In the genomic region with DNA sequence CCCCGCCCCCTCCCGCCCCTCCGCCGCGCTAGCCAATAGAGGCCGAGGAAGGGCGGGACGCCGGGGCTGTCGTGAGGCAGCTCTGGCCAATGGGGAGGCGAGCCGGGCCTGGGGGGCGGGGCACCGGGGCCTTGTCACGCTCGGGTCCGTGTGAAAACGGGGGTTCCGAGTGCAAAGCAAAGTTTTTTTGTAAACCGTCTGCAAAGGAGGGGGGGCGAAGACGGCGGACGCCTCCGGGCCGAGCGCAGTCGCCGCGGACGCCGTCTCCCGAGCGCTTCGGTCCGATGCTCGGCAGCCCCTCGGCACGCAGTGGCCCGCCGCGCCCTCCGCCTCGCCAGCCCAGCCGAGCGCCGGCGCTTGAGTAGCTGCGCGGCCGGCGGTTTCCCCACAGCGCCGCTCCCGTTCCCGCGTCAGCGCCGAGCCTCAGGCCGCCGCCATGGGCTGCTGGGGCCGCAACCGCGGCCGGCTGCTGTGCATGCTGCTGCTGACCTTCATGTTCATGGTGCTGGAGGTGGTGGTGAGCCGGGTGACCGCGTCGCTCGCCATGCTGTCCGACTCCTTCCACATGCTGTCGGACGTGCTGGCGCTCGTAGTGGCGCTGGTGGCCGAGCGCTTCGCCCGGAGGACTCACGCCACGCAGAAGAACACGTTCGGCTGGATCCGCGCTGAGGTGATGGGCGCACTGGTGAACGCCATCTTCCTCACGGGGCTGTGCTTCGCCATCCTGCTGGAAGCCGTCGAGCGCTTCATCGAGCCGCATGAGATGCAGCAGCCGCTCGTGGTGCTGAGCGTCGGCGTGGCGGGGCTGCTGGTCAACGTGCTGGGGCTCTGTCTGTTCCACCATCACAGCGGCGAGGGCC, we compare ENCODE assay signal across 7 mouse cellular contexts. TPM values are rescaled to one million over a fixed set of nuclear protein-coding genes. Genes with fewer than 3 reads are reported as not detected.
DNase-seq lines count a peak whose midpoint lies in the region; ATAC-seq and TF ChIP-seq lines count a peak whose summit lies in the region.

TSS of gene Slc30a1 (plus strand) at position 197 of the 860 bp plus-strand sequence.

- H3K36me3 ChIP-seq in intestine, postnatal 0 days (ENCODE audit: control insufficient read depth, insufficient read depth), result peaks cover 10% of the 10 kb centered on the region
- H3K36me3 ChIP-seq in midbrain, embryonic 12.5 days, result peaks cover 13% of the 10 kb centered on the region
- peaks cover 15% of the 10 kb centered on the region for H3K36me3 ChIP-seq in small intestine, adult 2 months (ENCODE audit: control insufficient read depth, insufficient read depth, low read length)

- peak within 1 kb of the TSS; percentile 75 for H3K4me3 ChIP-seq in intestine, postnatal 0 days (ENCODE audit: low read depth, low read length)
- peak within 1 kb of the TSS; percentile 69 for H3K4me3 ChIP-seq in midbrain, embryonic 12.5 days
- peak within 1 kb of the TSS; percentile 94 for H3K4me3 ChIP-seq in small intestine, adult 2 months (ENCODE audit: low read depth, low read length)

- peak; percentile 97 for ATAC-seq in intestine, postnatal 0 days
- ATAC-seq in midbrain, embryonic 12.5 days (ENCODE audit: low FRiP score, low read depth), result peak; percentile 98

- H3K9ac ChIP-seq in intestine, postnatal 0 days (ENCODE audit: low read depth, low read length), result peak within 1 kb of the TSS; percentile 74
- peak within 1 kb of the TSS; percentile 84 for H3K9ac ChIP-seq in midbrain, embryonic 12.5 days (replicated peaks)

- TF ChIP-seq CTCF in intestine, postnatal 0 days (IDR thresholded peaks at IDR 0.05; ENCODE audit: low read depth), result 0 out of 2 replicates have a peak, but pooled peaks have one; percentile 17
- no peak for TF ChIP-seq CTCF in small intestine, adult 2 months (IDR thresholded peaks at IDR 0.05; ENCODE audit: extremely low read depth, insufficient read length, insufficient replicate concordance, low read depth, low read length)

- WGBS in intestine, postnatal 0 days, result under 1% methylated on average over 103 of the region's 104 CpGs
- WGBS in midbrain, embryonic 12.5 days, result under 1% methylated on average over 94 of the region's 104 CpGs
- WGBS in small intestine, adult 2 months, result under 1% methylated on average over 104 of the region's 104 CpGs

- H3K9me3 ChIP-seq in intestine, postnatal 0 days (ENCODE audit: control insufficient read depth), result no peaks in the 10 kb centered on the region
- H3K9me3 ChIP-seq in midbrain, embryonic 12.5 days, result no peaks in the 10 kb centered on the region

- peak within 1 kb of the TSS; percentile 86 for H3K4me2 ChIP-seq in intestine, postnatal 0 days (replicated peaks; ENCODE audit: low read depth)
- H3K4me2 ChIP-seq in midbrain, embryonic 12.5 days (replicated peaks), result peak within 1 kb of the TSS; percentile 95

- 0 out of 2 replicates have a peak, but pooled peaks cover 3% of the 10 kb centered on the region for H3K4me1 ChIP-seq in intestine, postnatal 0 days (replicated peaks; ENCODE audit: control insufficient read depth, insufficient read depth, low read length)
- peaks cover 45% of the 10 kb centered on the region for H3K4me1 ChIP-seq in midbrain, embryonic 12.5 days
- peaks cover 22% of the 10 kb centered on the region for H3K4me1 ChIP-seq in small intestine, adult 2 months (ENCODE audit: control insufficient read depth, insufficient read depth, insufficient read length, low read length)

- TF ChIP-seq POLR2A in small intestine, adult 2 months (IDR thresholded peaks at IDR 0.05; ENCODE audit: low read depth, low read length), result peak; percentile 93; the same call in 1 of the 2 replicates

- peak within 1 kb of the TSS; percentile 89 for H3K27ac ChIP-seq in intestine, postnatal 0 days (ENCODE audit: low read depth, low read length)
- H3K27ac ChIP-seq in midbrain, embryonic 12.5 days (replicated peaks), result peak within 1 kb of the TSS; percentile 89
- peak within 1 kb of the TSS; percentile 84 for H3K27ac ChIP-seq in small intestine, adult 2 months (ENCODE audit: insufficient read depth, low read depth, low read length)

- no peaks in the 10 kb centered on the region for H3K27me3 ChIP-seq in intestine, postnatal 0 days (replicated peaks; ENCODE audit: control insufficient read depth, insufficient read depth, low read length)
- H3K27me3 ChIP-seq in midbrain, embryonic 12.5 days, result peaks cover 15% of the 10 kb centered on the region; the same call in 1 of the 2 replicates
- H3K27me3 ChIP-seq in small intestine, adult 2 months (ENCODE audit: control insufficient read depth, insufficient read depth, low read length), result no peaks in the 10 kb centered on the region

- DNase-seq in adrenal gland, adult 2 months, result peak; percentile 99
- DNase-seq in embryo, embryonic 11.5 days (ENCODE audit: low read depth, low spot score), result peak; percentile 92
- DNase-seq in gastrocnemius, postnatal 4 days (ENCODE audit: low spot score in 2 of 2), result peak; percentile 99 to 100
- peak; percentile 100 for DNase-seq in left cerebral cortex, postnatal 4 days

- intact Hi-C loops in left cerebral cortex, postnatal 4 days (cut with DNase I), result loop anchor here (5.0 kb wide), 1 partner anchor 70 kb away; no protein-coding TSS in a partner anchor

RNA-seq across cellular contexts. Expression of gene Slc30a1, which starts in this region (rescaled TPM):
- 10 to 100 TPM; 18.4 to 19.3 TPM for total RNA-seq in adrenal gland, adult 2 months (2021)
- polyA plus RNA-seq in adrenal gland, adult 2 months (2012; rRNA removed), result 16.7 and 17.6 TPM in 2 replicates
- 1 to 10 TPM; 7.6 to 9.3 TPM for total RNA-seq in gastrocnemius, postnatal 4 days (2021)
- polyA plus RNA-seq in intestine, postnatal 0 days (2015; fragmentation: Nextera tagmentation; extraction: Ambion mirVana), result 11.6 and 12.8 TPM in 2 replicates
- total RNA-seq in left cerebral cortex, postnatal 4 days (2021), result 10 to 100 TPM; 24.2 to 27.0 TPM
- polyA plus RNA-seq in midbrain, embryonic 12.5 days (2016; fragmentation: Nextera tagmentation; extraction: Ambion mirVana), result 3.6 and 4.2 TPM in 2 replicates
- 15.3 and 16.5 TPM in 2 replicates for polyA plus RNA-seq in small intestine, adult 2 months (2012; rRNA removed)

Comparison
In these comparisons a context has a peak if more than half of its experiments do, and no peak if none do; other contexts are left out.
1. Peak in every context shown above with its lines: DNase-seq, ATAC-seq, H3K4me3 ChIP-seq and H3K27ac ChIP-seq.